Mouse (Mus musculus) bone marrow macrophage, adult 2 months (primary cell): ENCODE measurements around the gene Prkce.

ENCODE experiments used
- CTCF ChIP-seq: IDR thresholded peaks from 2 replicates; pipeline ENCODE4 v1.5.1; 2012; ENCODE audit warnings: low read depth, mild to moderate bottlenecking, low read length, moderate library complexity
- POLR2A ChIP-seq: IDR thresholded peaks from 2 replicates; pipeline ENCODE4 v1.6.1; 2012; ENCODE audit warnings: mild to moderate bottlenecking, low read depth, low read length, borderline replicate concordance

DNA sequence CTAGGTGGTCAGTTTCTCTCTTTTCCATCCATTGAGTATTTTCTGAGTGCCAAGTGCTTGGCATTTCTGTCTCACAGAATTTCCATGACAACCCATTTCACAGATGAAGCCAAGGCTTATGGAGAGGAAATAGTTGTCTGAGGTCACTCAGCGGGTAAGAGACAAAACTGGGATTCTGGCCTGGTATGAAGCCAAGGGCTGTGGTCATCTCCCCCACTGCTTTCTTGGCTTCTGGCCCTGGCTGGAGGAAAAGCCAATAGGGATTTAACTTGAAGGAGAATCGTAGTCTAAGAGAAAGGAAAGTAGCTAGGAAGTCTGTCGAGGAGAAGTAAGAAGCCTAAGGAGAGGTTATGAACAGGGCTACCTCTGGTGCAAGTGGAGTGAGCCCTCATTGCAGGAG, 182.7 kb downstream of the Prkce start:
- TF ChIP-seq CTCF, result no peak
- no peak for TF ChIP-seq POLR2A
